Mouse (Mus musculus) liver, postnatal 0 days (tissue): ENCODE measurements around the gene Qtrt2.

Experiments used
- CTCF ChIP-seq: sonication (generic); IDR thresholded peaks from 2 replicates; pipeline ENCODE4 v1.5.1; 2016; ENCODE audit warnings: antibody characterized with exemption, low read depth
- EP300 ChIP-seq: IDR thresholded peaks from 2 replicates; pipeline ENCODE4 v1.6.1; 2016; ENCODE audit warnings: antibody characterized with exemption, low read depth, mild to moderate bottlenecking

DNA sequence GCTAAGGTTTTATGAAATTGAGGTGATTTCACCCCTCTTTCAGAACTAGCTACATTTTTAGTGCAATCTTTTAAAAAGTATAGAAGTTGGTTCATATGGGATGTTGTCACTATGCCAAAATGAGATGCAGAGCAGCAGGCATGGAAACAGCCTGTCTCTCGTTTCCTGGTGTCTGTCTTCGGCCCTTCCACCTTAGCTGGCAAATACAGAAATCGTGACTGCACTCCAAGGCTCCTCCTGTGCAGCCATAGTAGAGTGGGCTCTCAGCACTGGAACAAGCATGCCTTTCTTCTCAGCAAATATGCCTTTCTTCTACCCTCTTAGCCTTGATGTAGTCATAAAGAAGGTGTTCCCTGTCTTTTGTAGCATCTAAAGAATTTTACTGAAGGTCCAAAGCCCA lies 9.3 kb upstream of the Qtrt2 start:
- TF ChIP-seq CTCF (no peak), EP300 (no peak)
